Mouse (Mus musculus) ES-E14 (cell line): ENCODE measurements around the gene Tead1.

Experiments used
- MAFK ChIP-seq: IDR thresholded peaks from 2 replicates; pipeline ENCODE4 v1.6.1; 2014; ENCODE audit warnings: mild to moderate bottlenecking, low read depth, low read length, inconsistent platforms; ENCODE audit not compliant: insufficient read depth
- ZNF384 ChIP-seq: IDR thresholded peaks from 2 replicates; pipeline ENCODE4 v1.6.1; 2012; ENCODE audit warnings: low read depth, low read length, inconsistent platforms

GRCm38 (mm10) chr7:112840351-112840750 lies 161.2 kb downstream of the Tead1 start:
- no peak for TF ChIP-seq ZNF384
- 0 out of 2 replicates have a peak, but pooled peaks have one; percentile 18 for TF ChIP-seq MAFK
